Mouse (Mus musculus): Measurements from ENCODE around the gene Cyp2d11.
"Not testable (repeated sequence)": the region's sequence is repeated elsewhere in the genome, so short reads cannot be mapped to it uniquely, and the experiment has no call there.

The Cyp2d11 gene

GRCm38 (mm10) chr15:82379871-82380713 is 13.7 kb downstream of the Cyp2d11 start, which contains the start of gene Cyp2d22:
Cyp2d22 (minus strand) TSS chr15:82380260.
- peak; percentile 83 for DNase-seq (ENCODE audit: low spot score)

GRCm38 (mm10) chr15:82379511-82379870 is 14.3 kb downstream of the Cyp2d11 start:
- DNase-seq (ENCODE audit: low spot score), result peak; percentile 81

GRCm38 (mm10) chr15:82378261-82379180 is 15.3 kb downstream of the Cyp2d11 start:
- DNase-seq (ENCODE audit: low spot score), result peak; percentile 37

GRCm38 (mm10) chr15:82377701-82378100 is 16.1 kb downstream of the Cyp2d11 start:
- DNase-seq (ENCODE audit: low spot score), result no peak

- no peak for DNase-seq (ENCODE audit: low spot score)
Measured at GRCm38 (mm10) chr15:82376393-82377138, 17.3 kb downstream of the Cyp2d11 start.

GRCm38 (mm10) chr15:82375855-82376254 is 18.0 kb downstream of the Cyp2d11 start:
- no peak for DNase-seq (ENCODE audit: low spot score)

- no peak for DNase-seq (ENCODE audit: low spot score)
Measured at GRCm38 (mm10) chr15:82374437-82374836, 19.4 kb downstream of the Cyp2d11 start.

- no peak for DNase-seq (ENCODE audit: low spot score)
Measured at GRCm38 (mm10) chr15:82372991-82373390, 20.8 kb downstream of the Cyp2d11 start.

GRCm38 (mm10) chr15:82372446-82372845 is 21.4 kb downstream of the Cyp2d11 start:
- DNase-seq (ENCODE audit: low spot score), result no peak

GRCm38 (mm10) chr15:82368851-82369250 is 25.0 kb downstream of the Cyp2d11 start:
- DNase-seq (ENCODE audit: low spot score), result no peak

- no peak for DNase-seq (ENCODE audit: low spot score)
Measured at GRCm38 (mm10) chr15:82368146-82368545, 25.7 kb downstream of the Cyp2d11 start.

- DNase-seq (ENCODE audit: low spot score), result not testable (repeated sequence)
Measured at GRCm38 (mm10) chr15:82364561-82364960, 29.3 kb downstream of the Cyp2d11 start.

- not testable (repeated sequence) for DNase-seq (ENCODE audit: low spot score)
Measured at GRCm38 (mm10) chr15:82363801-82364200, 30.0 kb downstream of the Cyp2d11 start.

GRCm38 (mm10) chr15:82362234-82362633 is 31.6 kb downstream of the Cyp2d11 start:
- no peak for DNase-seq (ENCODE audit: low spot score)

GRCm38 (mm10) chr15:82361459-82362018 is 32.3 kb downstream of the Cyp2d11 start:
- DNase-seq (ENCODE audit: low spot score), result no peak

- DNase-seq (ENCODE audit: low spot score), result no peak
Measured at GRCm38 (mm10) chr15:82358431-82359260, 35.2 kb downstream of the Cyp2d11 start.

GRCm38 (mm10) chr15:82354126-82354945 is 39.5 kb downstream of the Cyp2d11 start, which contains the start of gene Ndufa6:
Ndufa6 (minus strand) TSS chr15:82354322.
- peak; percentile 97 for DNase-seq (ENCODE audit: low spot score)

GRCm38 (mm10) chr15:82353745-82354113 is 40.1 kb downstream of the Cyp2d11 start:
- no peak for DNase-seq (ENCODE audit: low spot score)

GRCm38 (mm10) chr15:82353078-82353744 is 40.6 kb downstream of the Cyp2d11 start:
- no peak for DNase-seq (ENCODE audit: low spot score)
